Mouse (Mus musculus) liver, embryonic 11.5 days (tissue): ENCODE measurements at regions not wholly inside any gene's neighbourhood (a gene's known extent, or its start where the extent isn't known, plus 50 kb on each side); places are given as distances from the start of the nearest gene placed in this dataset.

Source experiments
- ATAC-seq: fragments of 200-750 bp; cut with Nextera tagmentation; replicated peaks from 2 replicates; pipeline ENCODE4 v1.8.0; 2017; ENCODE audit warnings: moderate number of reproducible peaks, mild to moderate bottlenecking, moderate TSS enrichment, moderate library complexity; ENCODE audit not compliant: low FRiP score
- DNase-seq: peaks from one replicate; pipeline ENCODE4 v3.0.0-alpha.2; 2017; ENCODE audit warnings: low spot score
- H3K27ac ChIP-seq: fragments of 300-500 bp; sonication (generic); 2 replicates; pipeline ENCODE4 v1.5.1; 2014; ENCODE audit warnings: mild to moderate bottlenecking, low read depth, low read length, control low read depth
- H3K27me3 ChIP-seq: fragments of 300-500 bp; sonication (generic); replicated peaks from 2 replicates; pipeline ENCODE4 v1.6.1; 2014; ENCODE audit warnings: low read length, mixed read lengths; ENCODE audit not compliant: control insufficient read depth, insufficient read depth
- H3K36me3 ChIP-seq: fragments of 300-500 bp; sonication (generic); 2 replicates; pipeline ENCODE4 v1.6.1; 2014; ENCODE audit warnings: mild to moderate bottlenecking, low read length, moderate library complexity, mixed read lengths; ENCODE audit not compliant: control insufficient read depth, insufficient read depth
- H3K4me1 ChIP-seq: fragments of 300-500 bp; sonication (generic); replicated peaks from 2 replicates; pipeline ENCODE4 v1.6.1; 2014; ENCODE audit warnings: low read length, mixed read lengths; ENCODE audit not compliant: control insufficient read depth, insufficient read depth
- H3K4me2 ChIP-seq: fragments of 300-500 bp; sonication (generic); 2 replicates; pipeline ENCODE4 v1.6.1; 2014; ENCODE audit warnings: mild to moderate bottlenecking, control low read depth, moderate library complexity
- H3K4me3 ChIP-seq: fragments of 300-500 bp; sonication (generic); 2 replicates; pipeline ENCODE4 v1.5.1; 2014; ENCODE audit warnings: low read depth, low read length, control low read depth
- H3K9ac ChIP-seq: fragments of 300-500 bp; sonication (generic); 2 replicates; pipeline ENCODE4 v1.6.1; 2014; ENCODE audit warnings: low read depth, low read length, control low read depth
- H3K9me3 ChIP-seq: fragments of 300-500 bp; sonication (generic); 2 replicates; pipeline ENCODE4 v1.6.1; 2016; ENCODE audit warnings: low read length, inconsistent platforms, mixed read lengths; ENCODE audit not compliant: control insufficient read depth
- WGBS: fragments of 180-500 bp; shearing (Covaris S2); extraction: QIAGEN DNeasy Blood & Tissue Kit; methylation state at CpG from one replicate; pipeline ENCODE4 v1.1.7; 2014; 5-methylcytosine and 5-hydroxymethylcytosine counted together

- no peaks in the 10 kb centered on the region for H3K36me3 ChIP-seq
- H3K27ac ChIP-seq: no peak overlapping the region
- no peaks in the 10 kb centered on the region for H3K27me3 ChIP-seq
- no peak overlapping the region for H3K4me2 ChIP-seq
- H3K4me1 ChIP-seq: no peaks in the 10 kb centered on the region
- H3K9me3 ChIP-seq: no peaks in the 10 kb centered on the region
- no peak overlapping the region for H3K4me3 ChIP-seq
- WGBS: 85% methylated on average over 1 of the region's 1 CpGs
- DNase-seq (no peak), ATAC-seq (no peak)
- no peak overlapping the region for H3K9ac ChIP-seq
Measured at GRCm38 (mm10) chr1:148656990-148657389, 1304.1 kb downstream of the Pla2g4a start.
